Mouse (Mus musculus): ENCODE measurements around the gene Camk2g.

DNA sequence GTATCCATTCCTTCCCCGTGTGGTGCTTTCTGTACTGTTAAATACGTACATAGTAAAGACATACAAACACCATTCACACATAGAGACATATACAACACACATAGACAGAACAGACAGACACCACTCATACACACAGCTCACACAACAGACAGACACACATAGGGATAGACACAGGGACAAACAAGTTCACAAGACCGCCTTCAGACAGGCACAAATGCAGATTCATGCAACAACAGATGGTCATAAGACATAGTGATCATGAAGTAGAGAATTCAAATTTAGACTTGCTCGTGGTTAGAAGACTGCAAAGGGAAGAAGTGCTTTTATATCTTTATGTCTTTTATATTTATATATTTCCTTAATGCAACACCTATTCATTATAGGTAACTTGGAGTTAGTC, 39.6 kb upstream of the Camk2g start:
- TF ChIP-seq MAFK (IDR thresholded peaks at IDR 0.05; ENCODE audit: insufficient read depth, low read depth, low read length) (no peak), CHD2 (IDR thresholded peaks at IDR 0.05; ENCODE audit: low read depth, low read length) (no peak), ZNF384 (IDR thresholded peaks at IDR 0.05; ENCODE audit: low read depth, low read length) (no peak), ZC3H11A (IDR thresholded peaks at IDR 0.05; ENCODE audit: borderline replicate concordance, low read depth, low read length) (no peak)
